Mouse (Mus musculus) thymus, postnatal 10 days (tissue): ENCODE data around the gene Psmd8.

ENCODE experiments used
- DNase-seq, 2 experiments: peaks; one replicate each; pipeline ENCODE4 v3.0.0; 2021; ENCODE audit warnings: low spot score in 2 of 2

Psmd8 gene

DNA sequence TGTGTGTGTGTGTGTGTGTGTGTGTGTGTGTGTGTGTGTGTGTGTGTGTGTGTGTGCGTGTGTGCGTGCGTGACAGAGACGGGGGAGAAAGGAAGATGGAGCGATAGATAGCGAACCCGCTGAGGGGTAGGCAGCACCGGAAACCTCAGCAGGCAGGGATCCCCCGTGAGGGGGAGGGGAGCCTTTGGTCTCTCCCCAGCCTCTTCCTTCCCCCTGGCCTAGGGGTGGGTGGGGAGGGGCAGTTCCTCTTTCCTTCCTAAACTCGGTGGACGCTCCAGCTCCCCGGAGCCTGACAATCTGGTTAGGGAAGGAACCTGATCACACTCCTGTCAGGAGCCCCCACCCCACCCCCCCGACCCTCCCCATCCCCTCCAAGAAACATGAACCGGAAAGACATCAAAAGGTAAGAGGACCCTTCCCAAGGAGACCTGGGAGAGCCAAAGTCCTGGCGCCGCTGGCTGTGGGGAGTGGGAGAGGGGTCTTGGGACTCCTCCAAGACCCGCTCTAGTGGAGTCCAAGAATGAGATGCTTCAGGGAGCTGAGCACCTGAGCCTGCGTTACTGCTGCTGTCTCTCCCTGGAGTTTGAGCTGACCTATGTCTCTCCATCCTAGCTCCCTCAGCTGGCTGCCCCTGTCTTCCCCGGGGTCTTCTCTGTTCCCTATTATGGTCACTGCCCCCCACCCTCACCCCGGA, 45.7 kb downstream of the Psmd8 start, which contains the start of gene Rasgrp4:
Gene Rasgrp4 (plus strand): TSS at position 159 of the 694 bp plus-strand sequence.
- peak; percentile 87 to 89 for DNase-seq

DNA sequence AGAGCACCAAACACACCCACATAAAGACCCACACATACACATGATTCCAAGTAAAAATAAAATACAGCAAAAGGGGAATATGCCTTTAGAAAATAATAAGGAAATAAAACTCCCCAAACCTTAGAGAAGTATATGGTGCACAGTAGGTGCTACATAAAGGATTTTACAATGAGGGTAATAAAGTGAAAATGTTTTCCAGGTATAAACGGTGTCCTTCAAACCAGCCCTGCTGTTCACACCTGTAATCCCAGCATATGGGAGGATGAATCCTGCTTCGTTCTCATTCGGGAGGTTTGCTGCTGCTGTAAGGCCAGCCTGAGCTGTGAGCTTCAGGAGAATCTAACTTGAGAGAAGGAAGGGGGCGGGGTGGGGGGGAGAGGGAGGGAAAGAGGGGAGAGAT, 46.3 kb downstream of the Psmd8 start:
- DNase-seq = no peak

DNA sequence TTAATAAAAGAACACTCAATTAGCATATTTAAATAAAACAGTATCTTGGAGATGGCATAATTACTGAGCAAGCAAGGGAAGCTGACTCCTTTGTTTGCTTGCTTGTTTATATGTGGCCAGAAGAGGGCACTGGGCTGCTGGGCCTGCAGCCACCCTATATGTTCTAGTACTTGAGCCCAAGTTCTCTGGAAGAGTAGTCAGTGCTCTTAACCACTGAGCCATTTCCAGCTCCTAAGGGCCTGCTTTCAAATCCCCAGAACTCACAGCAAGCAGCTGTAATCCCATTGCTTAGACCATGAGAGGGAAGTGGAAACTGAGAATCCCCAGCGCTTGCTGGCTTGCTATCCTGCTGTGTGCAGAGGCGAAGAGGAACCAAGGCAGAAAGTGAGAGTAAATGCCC, 51.8 kb downstream of the Psmd8 start:
- peak in 1 of 2 experiments; percentile 44 for DNase-seq

DNA sequence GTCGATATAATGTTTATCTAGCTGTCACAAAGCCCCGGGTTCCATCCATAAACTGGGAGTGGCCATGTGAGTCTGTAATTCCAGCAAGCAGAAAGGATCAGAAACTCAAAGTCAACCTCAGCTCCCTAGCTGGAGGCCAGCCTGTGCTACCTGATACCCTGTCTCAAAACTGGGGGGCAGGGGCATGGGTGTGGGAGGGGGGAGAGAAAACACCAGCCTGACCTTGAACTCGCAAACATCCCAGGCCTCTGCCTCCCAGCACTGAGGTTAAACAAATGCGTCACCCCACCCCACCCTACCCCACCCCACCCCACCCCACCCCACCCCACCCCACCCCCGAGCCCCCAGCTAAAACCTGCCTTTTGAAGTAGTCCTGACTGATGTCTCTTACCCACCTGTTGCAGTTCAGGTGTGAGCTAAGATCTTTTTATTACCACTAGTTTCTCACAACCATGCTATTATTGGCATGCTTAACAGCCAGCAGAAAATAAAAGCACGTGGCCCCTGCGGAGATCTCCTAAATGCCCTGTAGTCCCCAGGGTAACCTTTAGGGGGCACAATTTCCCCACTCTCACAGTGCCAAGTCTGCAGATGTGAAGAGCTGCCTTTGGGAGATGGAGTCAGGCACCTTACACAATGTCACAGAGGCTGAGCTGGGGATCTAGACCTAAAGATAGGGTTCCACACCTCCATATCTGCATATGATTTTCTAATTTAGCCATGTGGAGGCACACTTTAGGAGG, 54.2 kb downstream of the Psmd8 start:
- DNase-seq = peak; percentile 72 to 85

DNA sequence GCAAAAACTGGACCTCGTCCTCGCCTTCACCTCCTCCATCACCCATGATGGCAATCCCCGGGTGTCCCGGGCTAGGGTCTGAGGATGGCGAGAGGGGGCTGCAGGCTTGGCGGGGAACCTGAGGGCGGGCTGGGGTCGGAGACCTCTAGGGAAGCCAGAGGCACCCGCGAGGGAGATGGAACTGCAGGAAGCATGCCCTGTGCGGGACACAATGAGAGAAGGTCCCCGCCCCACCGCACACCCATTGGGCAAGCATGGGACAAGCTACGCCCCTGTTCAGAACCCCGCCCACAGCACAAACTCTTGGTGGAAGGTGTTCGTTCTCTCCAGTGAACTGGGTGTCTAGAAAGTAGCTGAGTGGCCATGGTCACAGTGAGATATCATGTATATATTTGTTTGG, 55.5 kb downstream of the Psmd8 start, which contains the start of gene Ryr1:
Gene Ryr1 (minus strand): TSS at position 210 of the 400 bp plus-strand sequence.
- DNase-seq = peak; percentile 50 to 66
